Mouse (Mus musculus) adrenal gland, adult 10 weeks (tissue): ENCODE measurements around the gene Btbd35f24. TPM values are rescaled to one million over a fixed set of nuclear protein-coding genes. Genes with fewer than 3 reads are reported as not detected.

Experiments
- polyA plus RNA-seq: library from polyadenylated mRNA; stranded (reverse); fragments of 350-450 nt; fragmentation: Illumina TruSeq; extraction: RNeasy Lipid Tissue Mini Kit (QIAGEN cat#74804); gene quantifications from one replicate; pipeline ENCODE4 v1.2.3, GENCODE M21; 2014; ENCODE audit warnings: low read depth, low replicate concordance

Gene Btbd35f24
- polyA plus RNA-seq: not detected

GRCm38 (mm10) chrX:3195727-3196126 is at the start of gene Btbd35f24:
Gene Btbd35f24, minus strand, starts transcription at chrX:3195827.

Other genes starting within 250 kb of the Btbd35f24 start
- gene Btbd35f23, start 119.0 kb downstream of the Btbd35f24 start, polyA plus RNA-seq: not detected
- gene Btbd35f11, start 247.9 kb upstream of the Btbd35f24 start, polyA plus RNA-seq: not detected